Mouse (Mus musculus): ENCODE data around the gene Gm28372.

The Gm28372 gene

GRCm38 (mm10) chr2:130411558-130412495 lies 6.8 kb downstream of the Gm28372 start:
- peak; percentile 86 to 92 for DNase-seq

GRCm38 (mm10) chr2:130412775-130413174 lies 7.7 kb downstream of the Gm28372 start:
- DNase-seq: no peak

DNA sequence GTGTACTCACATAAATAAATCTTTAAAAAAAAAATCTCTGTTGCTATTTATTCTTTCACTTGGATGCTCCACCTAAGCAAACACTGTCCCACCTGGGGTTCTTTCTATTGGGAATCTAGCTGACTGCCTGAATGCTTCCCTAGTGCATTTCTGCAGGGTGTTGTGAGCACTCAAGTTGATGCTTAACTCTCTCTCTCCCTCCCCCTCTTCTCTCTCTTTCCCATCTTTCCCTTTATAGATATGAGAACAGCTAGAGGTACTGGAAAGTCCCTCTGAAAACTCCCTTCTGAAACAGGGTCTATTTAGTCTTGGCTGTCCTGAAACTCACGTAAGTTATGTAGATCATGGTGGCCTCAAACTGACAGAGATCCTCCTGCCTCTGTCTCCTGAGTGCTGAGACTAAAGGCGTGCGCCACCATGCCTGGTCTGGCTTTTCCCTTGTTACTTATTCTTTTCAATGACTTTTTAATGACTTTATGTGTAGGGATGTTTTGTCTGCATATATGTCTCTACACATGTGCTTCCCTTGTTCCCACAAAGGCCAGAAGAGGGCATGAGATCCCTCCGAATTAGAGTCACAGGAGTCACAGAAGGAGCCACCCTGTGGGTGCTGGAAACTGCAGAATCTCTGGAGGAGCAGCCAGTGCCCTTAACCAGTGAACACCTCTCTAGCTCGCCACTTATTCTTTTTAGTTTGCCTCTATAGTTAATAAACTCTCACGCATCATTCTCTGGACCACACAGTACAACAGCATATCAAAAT lies 9.2 kb downstream of the Gm28372 start:
- no peak for DNase-seq

- no peak for DNase-seq
Observed at GRCm38 (mm10) chr2:130421781-130422620, 17.0 kb downstream of the Gm28372 start.

DNA sequence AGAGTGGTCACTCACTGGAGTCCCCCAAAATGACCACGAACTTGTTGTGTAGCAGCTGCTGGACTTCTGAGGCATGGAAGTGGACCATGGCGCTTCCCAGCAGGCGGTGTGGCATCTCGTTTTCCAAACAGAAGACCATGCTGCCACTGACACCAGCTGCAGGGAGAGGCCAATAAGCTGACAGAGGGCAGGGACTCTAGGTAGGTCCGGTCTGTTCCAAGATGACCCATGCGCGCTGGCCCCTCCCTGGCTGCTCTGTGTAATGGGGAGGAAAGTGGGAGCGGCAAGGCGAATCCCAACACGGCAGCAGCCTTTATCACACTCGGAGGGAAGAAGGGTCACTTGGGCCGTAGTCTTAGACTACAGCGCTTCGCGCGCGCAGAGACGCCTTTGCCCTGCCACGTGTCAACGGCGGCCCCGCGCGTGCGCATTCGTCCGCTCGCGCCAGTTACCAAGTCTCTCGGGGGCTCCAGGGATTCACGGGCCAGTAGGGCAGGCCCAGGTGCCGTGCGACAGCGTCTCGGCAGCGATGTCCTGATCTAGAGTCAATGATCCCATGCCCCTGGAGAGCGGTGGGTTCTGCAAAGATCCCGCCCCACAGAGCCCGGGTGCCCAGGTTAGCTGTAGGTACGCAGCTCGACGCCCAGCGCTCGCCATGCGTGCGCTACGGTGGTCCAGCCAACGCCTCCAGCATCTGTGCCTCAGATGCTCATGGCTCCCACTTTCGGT lies 18.5 kb downstream of the Gm28372 start:
- peak in 1 of 2 experiments; percentile 90 for DNase-seq

DNA sequence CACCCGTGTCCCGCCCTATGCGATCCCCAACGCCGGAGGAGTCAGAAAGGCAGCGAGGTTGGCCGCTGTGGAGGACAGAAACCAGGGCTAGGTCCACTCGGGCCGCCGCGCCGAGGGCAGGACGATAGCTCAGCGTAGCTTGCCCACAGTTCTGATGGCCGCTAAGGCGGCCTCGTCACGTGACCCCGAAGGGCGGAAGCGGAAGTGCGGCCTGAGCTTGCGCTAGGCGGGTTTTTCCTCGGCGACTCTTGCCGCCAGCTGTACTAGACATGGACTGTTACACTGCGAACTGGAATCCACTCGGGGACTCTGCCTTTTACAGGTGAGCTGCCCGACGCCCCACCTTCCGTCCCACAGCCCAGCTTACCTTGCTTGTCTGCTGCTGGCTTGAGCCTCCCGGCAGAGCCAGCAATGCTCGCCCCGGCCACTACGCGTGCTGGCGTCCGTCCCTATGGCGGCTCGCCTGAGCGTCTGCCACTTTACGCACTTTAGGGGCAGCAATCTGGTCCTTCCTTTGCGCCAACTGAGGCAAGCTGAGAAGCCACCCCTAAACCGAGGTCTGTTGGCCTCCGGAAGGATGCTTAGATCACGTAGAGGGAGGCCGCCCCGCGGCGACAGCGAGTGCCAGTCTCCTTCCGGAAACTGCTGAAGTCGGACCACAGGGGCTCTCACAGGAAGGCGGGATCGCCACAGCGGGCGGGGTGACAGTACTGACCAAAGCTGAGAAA lies 19.3 kb downstream of the Gm28372 start, which contains the start of the genes Vps16 and Pced1a:
TSS of gene Vps16 (plus strand) at position 214 of the 728 bp plus-strand sequence.
TSS of gene Pced1a (minus strand) at position 576 of the 728 bp plus-strand sequence.
- peak; percentile 96 for DNase-seq

DNA sequence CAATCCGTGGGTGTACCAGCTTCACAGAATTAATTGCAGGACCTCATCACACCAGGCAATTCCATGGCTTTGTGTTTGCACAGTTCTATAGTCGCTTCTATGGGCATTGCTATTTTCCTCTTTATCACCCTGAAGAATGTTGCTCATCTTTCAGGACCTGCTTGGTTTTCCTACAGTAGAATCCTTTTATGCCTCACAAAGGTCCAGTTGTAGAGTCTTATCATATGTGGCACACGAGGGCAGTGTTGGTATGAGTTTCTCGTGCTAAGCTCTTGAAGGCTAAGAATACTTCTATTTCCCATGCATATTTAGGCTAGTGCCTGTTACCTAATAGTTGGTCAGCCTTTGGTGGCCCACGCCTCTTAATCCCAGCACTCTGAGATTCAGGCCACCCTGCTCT lies 20.1 kb downstream of the Gm28372 start:
- peak in 1 of 2 experiments; percentile 40 for DNase-seq

- DNase-seq: no peak
Observed at GRCm38 (mm10) chr2:130429851-130430250, 24.8 kb downstream of the Gm28372 start.

DNA sequence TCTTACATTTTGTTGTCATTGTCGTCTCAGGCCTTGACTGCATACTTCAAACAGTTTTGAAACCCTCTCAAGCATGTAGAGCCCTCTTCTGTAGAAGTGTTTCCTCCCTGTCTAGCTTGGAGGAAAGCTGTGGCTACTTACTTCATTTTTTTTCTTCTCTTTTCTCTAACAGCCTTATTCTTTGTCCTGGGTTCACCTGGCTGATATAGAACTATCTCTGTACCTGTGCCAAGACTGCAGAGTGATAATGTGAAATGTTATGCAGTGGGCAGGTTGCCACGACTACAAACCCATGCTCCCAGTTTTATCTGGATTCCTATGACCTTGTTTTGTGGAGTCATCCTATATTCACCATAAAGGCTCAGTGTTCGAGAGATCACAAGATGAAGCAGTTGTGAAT lies 25.4 kb downstream of the Gm28372 start:
- no peak for DNase-seq

- DNase-seq: no peak
Observed at GRCm38 (mm10) chr2:130432157-130432556, 27.1 kb downstream of the Gm28372 start.

GRCm38 (mm10) chr2:130433152-130433551 lies 28.1 kb downstream of the Gm28372 start:
- DNase-seq: peak in 1 of 2 experiments; percentile 62

- no peak for DNase-seq
Observed at GRCm38 (mm10) chr2:130436769-130437168, 31.7 kb downstream of the Gm28372 start.

DNA sequence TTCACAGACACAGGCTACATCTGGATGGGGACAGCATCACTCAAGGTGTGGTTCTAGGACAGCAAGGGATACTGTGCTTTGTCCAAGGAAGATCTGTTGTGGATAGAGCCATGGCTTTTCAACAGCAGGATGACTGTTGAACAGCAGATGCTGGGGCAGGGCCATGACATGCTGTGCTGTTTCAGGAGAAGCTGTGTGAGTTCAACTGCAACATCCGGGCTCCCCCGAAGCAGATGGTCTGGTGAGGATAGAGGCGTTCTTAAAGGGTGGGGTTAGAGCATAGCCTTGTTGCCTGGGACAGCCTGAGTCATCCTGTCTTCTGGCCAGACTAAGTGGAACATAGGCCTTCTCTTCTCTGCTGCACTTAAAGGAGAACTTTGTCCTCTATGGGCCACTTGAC lies 33.8 kb downstream of the Gm28372 start:
- DNase-seq: no peak

- peak in 1 of 2 experiments; percentile 39 for DNase-seq
Observed at GRCm38 (mm10) chr2:130439840-130440480, 34.9 kb downstream of the Gm28372 start.

DNA sequence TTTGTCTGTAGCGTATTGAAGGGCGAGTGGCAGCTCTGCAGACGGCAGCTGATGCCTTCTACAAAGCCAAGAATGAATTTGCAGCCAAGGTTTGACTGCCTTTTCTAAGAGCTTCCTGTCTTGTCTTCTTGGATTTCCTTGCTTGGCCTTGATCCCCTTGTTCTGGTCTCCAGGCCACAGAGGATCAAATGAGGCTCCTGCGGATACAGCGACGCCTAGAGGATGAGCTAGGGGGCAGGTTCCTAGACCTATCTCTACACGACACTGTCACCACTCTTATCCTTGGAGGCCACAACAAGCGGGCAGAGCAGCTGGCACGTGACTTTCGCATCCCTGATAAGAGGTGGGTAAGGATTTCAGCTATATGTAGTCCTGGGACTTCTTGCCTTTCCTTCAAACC lies 37.1 kb downstream of the Gm28372 start:
- DNase-seq: no peak

GRCm38 (mm10) chr2:130448449-130448848 lies 43.4 kb downstream of the Gm28372 start:
- no peak for DNase-seq

GRCm38 (mm10) chr2:130449021-130449793 lies 44.2 kb downstream of the Gm28372 start:
- no peak for DNase-seq

DNA sequence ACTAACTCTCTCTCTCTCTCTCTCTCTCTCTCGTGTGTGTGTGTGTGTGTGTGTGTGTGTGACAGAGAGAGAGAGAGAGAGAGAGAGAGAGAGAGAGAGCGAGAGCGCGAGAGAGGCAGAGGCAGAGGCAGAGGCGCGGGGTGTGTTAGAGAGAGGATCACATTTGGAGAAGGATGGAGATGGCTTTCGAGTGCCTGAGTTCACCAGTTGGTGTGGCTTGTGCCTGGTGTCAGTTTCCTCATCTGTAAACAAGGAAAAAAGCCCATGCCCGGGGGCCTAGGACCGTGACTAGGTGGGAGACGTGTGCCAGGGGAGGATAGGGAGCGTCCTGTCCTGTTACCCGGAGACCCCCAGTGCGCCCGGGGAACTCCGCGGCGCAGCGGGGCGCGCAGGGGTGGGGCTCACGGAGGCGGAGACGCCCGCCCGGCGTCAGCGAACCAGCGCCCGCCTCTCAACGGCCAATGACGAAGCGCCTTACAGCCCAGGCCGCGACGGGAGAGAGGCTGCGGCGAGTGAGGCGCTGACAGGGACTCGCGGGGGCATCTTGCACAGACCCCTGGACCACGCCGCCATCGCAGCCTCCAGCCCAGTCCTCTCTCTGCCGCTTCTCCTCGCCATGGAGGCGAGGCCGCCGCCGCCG lies 44.9 kb downstream of the Gm28372 start, which contains the start of gene Ptpra:
TSS of gene Ptpra (plus strand) at position 485 of the 640 bp plus-strand sequence.
- DNase-seq: peak; percentile 96

DNA sequence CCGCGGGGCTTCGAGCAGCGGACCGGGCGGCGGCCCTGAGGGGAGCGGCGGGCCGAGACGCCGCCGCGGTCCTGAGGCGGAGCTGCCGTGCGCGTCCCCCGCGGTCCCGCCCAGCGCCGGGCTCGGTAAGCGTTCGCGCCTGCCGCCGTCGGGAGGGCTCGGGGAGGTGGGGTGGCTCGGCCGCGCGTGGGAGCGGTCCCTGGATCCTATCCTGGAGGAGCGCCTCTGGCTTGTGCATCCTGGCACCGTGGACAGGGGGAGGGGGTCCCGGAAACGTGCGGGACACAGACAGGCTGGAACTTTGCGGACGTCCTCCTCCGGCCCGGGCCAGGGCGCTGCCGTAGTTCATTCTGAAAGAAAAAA lies 45.4 kb downstream of the Gm28372 start:
- DNase-seq: peak in 1 of 2 experiments; percentile 84

Data from cerebellum, postnatal 25 days (tissue).